Mouse (Mus musculus): Measurements from ENCODE around the gene Ache. TPM values are rescaled to one million over a fixed set of nuclear protein-coding genes. Genes with fewer than 3 reads are reported as not detected.

The Ache gene
- polyA plus RNA-seq, 1 experiment from 2014 or later, result 22.7 TPM

- Histone ChIP-seq H3K9ac (ENCODE audit: low read depth, low read length) (peak within 1 kb of the TSS; percentile 85), H3K36me3 (ENCODE audit: control insufficient read depth, insufficient read depth, low read length) (peaks cover 11% of the 10 kb centered on the region; the same call in 1 of the 2 replicates), H3K27me3 (replicated peaks; ENCODE audit: control insufficient read depth, insufficient read depth, low read length) (no peaks in the 10 kb centered on the region), H3K4me3 (ENCODE audit: low read depth, low read length) (peak within 1 kb of the TSS; percentile 72), H3K4me1 (replicated peaks; ENCODE audit: control insufficient read depth, insufficient read depth, low read length) (peaks cover 38% of the 10 kb centered on the region), H3K9me3 (ENCODE audit: control insufficient read depth, low read length) (no peaks in the 10 kb centered on the region), H3K4me2 (peak within 1 kb of the TSS; percentile 92), H3K27ac (ENCODE audit: low read depth, low read length) (peak within 1 kb of the TSS; percentile 75; the same call in 1 of the 2 replicates)
- DNase-seq (ENCODE audit: low spot score) (peak; percentile 87), ATAC-seq (replicated peaks; ENCODE audit: low FRiP score) (peak; percentile 70)
- WGBS, result 31% methylated on average over 30 of the region's 30 CpGs
Measured at GRCm38 (mm10) chr5:137314193-137315083, 27.1 kb downstream of the Ache start, which contains the start of gene Trip6. Gene Trip6 (minus strand): TSS chr5:137314404.

GRCm38 (mm10) chr5:137315084-137315903 lies 28.0 kb downstream of the Ache start:
- H3K9ac ChIP-seq (ENCODE audit: low read depth, low read length), result peak overlapping the region; percentile 85; the same call in 1 of the 2 replicates
- no peaks in the 10 kb centered on the region for H3K27me3 ChIP-seq (replicated peaks; ENCODE audit: control insufficient read depth, insufficient read depth, low read length)
- H3K9me3 ChIP-seq (ENCODE audit: control insufficient read depth, low read length), result no peaks in the 10 kb centered on the region
- WGBS, result 51% methylated on average over 30 of the region's 30 CpGs
- peak; percentile 48 for ATAC-seq (replicated peaks; ENCODE audit: low FRiP score)
- H3K4me1 ChIP-seq (replicated peaks; ENCODE audit: control insufficient read depth, insufficient read depth, low read length), result peaks cover 38% of the 10 kb centered on the region
- no peak overlapping the region for H3K27ac ChIP-seq (ENCODE audit: low read depth, low read length)
- peak; percentile 63 for DNase-seq (ENCODE audit: low spot score)
- H3K36me3 ChIP-seq (ENCODE audit: control insufficient read depth, insufficient read depth, low read length), result peaks cover 3% of the 10 kb centered on the region; the same call in 1 of the 2 replicates
- H3K4me3 ChIP-seq (ENCODE audit: low read depth, low read length), result no peak overlapping the region
- peak overlapping the region; percentile 92 for H3K4me2 ChIP-seq

GRCm38 (mm10) chr5:137317361-137317760 lies 30.0 kb downstream of the Ache start:
- Histone ChIP-seq H3K4me2 (no peak overlapping the region), H3K9me3 (ENCODE audit: control insufficient read depth, low read length) (no peaks in the 10 kb centered on the region), H3K27ac (ENCODE audit: low read depth, low read length) (no peak overlapping the region), H3K36me3 (ENCODE audit: control insufficient read depth, insufficient read depth, low read length) (no peaks in the 10 kb centered on the region), H3K9ac (ENCODE audit: low read depth, low read length) (no peak overlapping the region), H3K4me3 (ENCODE audit: low read depth, low read length) (no peak overlapping the region), H3K27me3 (replicated peaks; ENCODE audit: control insufficient read depth, insufficient read depth, low read length) (no peaks in the 10 kb centered on the region), H3K4me1 (replicated peaks; ENCODE audit: control insufficient read depth, insufficient read depth, low read length) (peaks cover 31% of the 10 kb centered on the region)
- DNase-seq (ENCODE audit: low spot score) (no peak), ATAC-seq (replicated peaks; ENCODE audit: low FRiP score) (no peak)
- WGBS, result 56% methylated on average over 8 of the region's 8 CpGs

GRCm38 (mm10) chr5:137318570-137318969 lies 31.3 kb downstream of the Ache start:
- H3K4me1 ChIP-seq (replicated peaks; ENCODE audit: control insufficient read depth, insufficient read depth, low read length), result peaks cover 20% of the 10 kb centered on the region
- no peaks in the 10 kb centered on the region for H3K9me3 ChIP-seq (ENCODE audit: control insufficient read depth, low read length)
- H3K36me3 ChIP-seq (ENCODE audit: control insufficient read depth, insufficient read depth, low read length), result no peaks in the 10 kb centered on the region
- 85% methylated on average over 1 of the region's 1 CpGs for WGBS
- H3K4me3 ChIP-seq (ENCODE audit: low read depth, low read length), result no peak overlapping the region
- DNase-seq (ENCODE audit: low spot score) (no peak), ATAC-seq (replicated peaks; ENCODE audit: low FRiP score) (no peak)
- H3K4me2 ChIP-seq, result no peak overlapping the region
- H3K27me3 ChIP-seq (replicated peaks; ENCODE audit: control insufficient read depth, insufficient read depth, low read length), result no peaks in the 10 kb centered on the region
- no peak overlapping the region for H3K9ac ChIP-seq (ENCODE audit: low read depth, low read length)
- no peak overlapping the region for H3K27ac ChIP-seq (ENCODE audit: low read depth, low read length)

- H3K4me2 ChIP-seq, result no peak overlapping the region
- no peak overlapping the region for H3K27ac ChIP-seq (ENCODE audit: low read depth, low read length)
- peaks cover 2% of the 10 kb centered on the region; the same call in 1 of the 2 replicates for H3K36me3 ChIP-seq (ENCODE audit: control insufficient read depth, insufficient read depth, low read length)
- H3K4me3 ChIP-seq (ENCODE audit: low read depth, low read length), result no peak overlapping the region
- no peak for DNase-seq (ENCODE audit: low spot score)
- no peak overlapping the region for H3K9ac ChIP-seq (ENCODE audit: low read depth, low read length)
- no peaks in the 10 kb centered on the region for H3K9me3 ChIP-seq (ENCODE audit: control insufficient read depth, low read length)
- H3K4me1 ChIP-seq (replicated peaks; ENCODE audit: control insufficient read depth, insufficient read depth, low read length), result peaks cover 4% of the 10 kb centered on the region; the same call in 1 of the 2 replicates
- peak; percentile 41; the same call in 1 of the 2 replicates for ATAC-seq (replicated peaks; ENCODE audit: low FRiP score)
- WGBS, result 86% methylated on average over 3 of the region's 3 CpGs
- H3K27me3 ChIP-seq (replicated peaks; ENCODE audit: control insufficient read depth, insufficient read depth, low read length), result no peaks in the 10 kb centered on the region
Measured at GRCm38 (mm10) chr5:137320996-137321395, 33.7 kb downstream of the Ache start.

- H3K9ac ChIP-seq (ENCODE audit: low read depth, low read length), result no peak overlapping the region
- H3K36me3 ChIP-seq (ENCODE audit: control insufficient read depth, insufficient read depth, low read length), result no peaks in the 10 kb centered on the region
- peaks cover 7% of the 10 kb centered on the region; the same call in 1 of the 2 replicates for H3K4me1 ChIP-seq (replicated peaks; ENCODE audit: control insufficient read depth, insufficient read depth, low read length)
- H3K4me3 ChIP-seq (ENCODE audit: low read depth, low read length), result no peak overlapping the region
- no peak overlapping the region for H3K27ac ChIP-seq (ENCODE audit: low read depth, low read length)
- H3K9me3 ChIP-seq (ENCODE audit: control insufficient read depth, low read length), result no peaks in the 10 kb centered on the region
- H3K27me3 ChIP-seq (replicated peaks; ENCODE audit: control insufficient read depth, insufficient read depth, low read length), result no peaks in the 10 kb centered on the region
- ATAC-seq (replicated peaks; ENCODE audit: low FRiP score) (no peak), DNase-seq (ENCODE audit: low spot score) (no peak)
- H3K4me2 ChIP-seq, result no peak overlapping the region
- 78% methylated on average over 7 of the region's 7 CpGs for WGBS
Measured at GRCm38 (mm10) chr5:137330910-137331309, 43.6 kb downstream of the Ache start.

- ATAC-seq (replicated peaks; ENCODE audit: low FRiP score), result no peak
- WGBS, result 19% methylated on average over 15 of the region's 15 CpGs
- no peak for DNase-seq (ENCODE audit: low spot score)
- Histone ChIP-seq H3K4me2 (peak overlapping the region; percentile 89), H3K9me3 (ENCODE audit: control insufficient read depth, low read length) (no peaks in the 10 kb centered on the region), H3K27ac (ENCODE audit: low read depth, low read length) (no peak overlapping the region), H3K4me1 (replicated peaks; ENCODE audit: control insufficient read depth, insufficient read depth, low read length) (peaks cover 20% of the 10 kb centered on the region), H3K36me3 (ENCODE audit: control insufficient read depth, insufficient read depth, low read length) (no peaks in the 10 kb centered on the region), H3K9ac (ENCODE audit: low read depth, low read length) (peak overlapping the region; percentile 70), H3K27me3 (replicated peaks; ENCODE audit: control insufficient read depth, insufficient read depth, low read length) (no peaks in the 10 kb centered on the region), H3K4me3 (ENCODE audit: low read depth, low read length) (peak overlapping the region; percentile 70)
Measured at GRCm38 (mm10) chr5:137332857-137333511, 45.7 kb downstream of the Ache start.

GRCm38 (mm10) chr5:137333512-137334174 lies 46.3 kb downstream of the Ache start, which contains the start of gene Slc12a9:
Gene Slc12a9 (minus strand): TSS chr5:137333597.
- Histone ChIP-seq H3K4me3 (ENCODE audit: low read depth, low read length) (peak within 1 kb of the TSS; percentile 70), H3K4me2 (peak within 1 kb of the TSS; percentile 89), H3K36me3 (ENCODE audit: control insufficient read depth, insufficient read depth, low read length) (no peaks in the 10 kb centered on the region), H3K9ac (ENCODE audit: low read depth, low read length) (peak within 1 kb of the TSS; percentile 70), H3K27me3 (replicated peaks; ENCODE audit: control insufficient read depth, insufficient read depth, low read length) (no peaks in the 10 kb centered on the region), H3K4me1 (replicated peaks; ENCODE audit: control insufficient read depth, insufficient read depth, low read length) (peaks cover 20% of the 10 kb centered on the region), H3K9me3 (ENCODE audit: control insufficient read depth, low read length) (no peaks in the 10 kb centered on the region), H3K27ac (ENCODE audit: low read depth, low read length) (no peak within 1 kb of the TSS)
- DNase-seq (ENCODE audit: low spot score) (peak; percentile 88), ATAC-seq (replicated peaks; ENCODE audit: low FRiP score) (peak; percentile 87)
- under 1% methylated on average over 44 of the region's 44 CpGs for WGBS

Data from liver, embryonic 11.5 days (tissue).